Mouse (Mus musculus) CH12.LX (cell line): ENCODE data around the gene Ccn1.

Experiments
- CTCF ChIP-seq, 2 experiments: IDR thresholded peaks in 1 of 2; conservative IDR thresholded peaks in 1 of 2; 2 replicates each; pipeline ENCODE4 v1.5.1; 2011 to 2012; ENCODE audit warnings: low read depth in 2 of 2, low read length in 2 of 2, improper control_type of control experiment in 1 of 2, inconsistent platforms in 1 of 2, mild to moderate bottlenecking in 1 of 2, moderate library complexity in 1 of 2
- NELFE ChIP-seq: IDR thresholded peaks from 2 replicates; pipeline ENCODE4 v1.6.1; 2011; ENCODE audit warnings: low read depth, low read length, improper control_type of control experiment
- NRF1 ChIP-seq: IDR thresholded peaks from 2 replicates; pipeline ENCODE4 v1.6.1; 2014; ENCODE audit warnings: low read depth, mild to moderate bottlenecking, inconsistent platforms, low read length, improper control_type of control experiment, moderate library complexity
- TBP ChIP-seq: conservative IDR thresholded peaks from 2 replicates; pipeline ENCODE4 v1.6.1; 2011; ENCODE audit warnings: low read depth, low read length, improper control_type of control experiment

DNA sequence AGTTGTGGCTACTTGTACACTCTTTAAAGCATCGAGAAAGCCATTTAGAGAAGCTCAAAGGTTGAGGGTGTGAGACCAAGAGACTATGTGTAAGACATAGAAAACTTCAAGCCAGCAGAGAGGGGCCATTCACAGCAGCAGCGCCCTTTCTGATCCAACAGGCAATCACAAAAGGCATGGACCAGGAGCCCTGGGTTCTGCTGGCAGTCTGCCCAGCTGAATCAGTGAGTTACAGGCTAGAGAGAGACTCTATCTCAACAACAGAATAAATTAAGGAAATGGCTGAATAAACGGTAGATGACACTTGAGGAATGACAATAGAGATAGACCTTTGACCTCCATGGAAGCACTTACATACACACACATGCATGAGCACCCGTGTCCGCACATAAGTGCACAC is 21.1 kb downstream of the Ccn1 start:
- TF ChIP-seq CTCF (conservative IDR thresholded peaks at IDR 0.05 in 1 of 2, IDR thresholded peaks at IDR 0.05 in 1 of 2; ENCODE audit: low read depth in 2 of 2, low read length in 2 of 2) (no peak), NELFE (no peak), TBP (no peak), NRF1 (no peak)
